Mouse (Mus musculus): ENCODE data around the gene Nhlrc1.

The Nhlrc1 gene

DNA sequence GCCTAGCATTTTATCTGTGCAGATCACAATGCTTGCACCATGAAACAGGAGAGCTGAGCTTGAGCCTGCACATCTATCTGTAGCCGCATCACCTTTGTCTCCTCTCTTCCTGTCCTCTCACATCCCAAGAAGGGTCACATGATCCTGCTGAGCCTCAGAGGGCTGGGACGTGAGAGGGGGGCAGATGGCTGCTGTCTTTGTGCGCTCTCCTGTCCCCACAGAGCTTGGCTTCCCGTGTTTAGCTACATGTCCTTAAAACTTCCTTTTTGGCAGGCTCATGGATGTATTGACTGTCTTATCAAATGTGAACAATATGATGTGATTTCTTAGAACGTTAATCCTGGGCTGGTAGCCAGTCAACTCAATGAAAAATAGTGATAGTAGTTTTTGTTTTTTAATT lies 15.2 kb downstream of the Nhlrc1 start:
- DNase-seq = no peak

GRCm38 (mm10) chr13:46997355-46997754 lies 17.3 kb downstream of the Nhlrc1 start:
- no peak for DNase-seq

- DNase-seq = no peak
Observed at GRCm38 (mm10) chr13:46993274-46993551, 21.4 kb downstream of the Nhlrc1 start.

GRCm38 (mm10) chr13:46992516-46993273 lies 22.0 kb downstream of the Nhlrc1 start:
- no peak for DNase-seq

DNA sequence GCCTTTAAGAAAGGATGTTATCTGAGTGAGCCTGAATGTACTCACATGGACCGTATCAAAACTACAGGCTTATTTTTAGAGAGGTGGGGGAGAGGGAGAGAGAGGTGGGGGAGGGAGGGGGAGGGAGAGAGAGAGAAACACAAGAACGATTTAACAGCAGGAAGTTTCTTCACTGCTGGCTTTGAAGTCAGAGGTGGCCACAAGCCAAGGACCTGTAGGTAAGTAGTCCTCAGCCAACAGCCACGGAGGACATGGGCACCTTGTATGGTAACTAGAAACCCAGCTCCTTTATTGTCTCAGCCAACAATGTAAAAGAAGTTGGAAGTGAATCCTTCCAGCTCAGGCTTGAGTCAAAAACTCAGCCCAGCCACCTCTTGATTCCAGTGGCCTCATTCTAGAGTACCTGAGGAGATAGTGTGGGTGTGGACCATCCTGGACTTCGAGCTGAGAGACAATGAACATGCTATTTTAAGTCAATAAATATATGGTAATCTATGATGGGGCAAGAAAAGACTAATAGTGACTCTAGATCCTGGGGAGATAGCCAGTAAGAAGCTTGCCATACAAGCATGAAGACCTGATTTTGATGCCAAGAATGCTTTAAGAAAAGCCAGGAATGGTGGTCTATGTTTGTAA lies 24.2 kb downstream of the Nhlrc1 start:
- no peak for DNase-seq

GRCm38 (mm10) chr13:46987941-46988340 lies 26.7 kb downstream of the Nhlrc1 start:
- DNase-seq = no peak

- no peak for DNase-seq
Observed at GRCm38 (mm10) chr13:46986208-46986607, 28.4 kb downstream of the Nhlrc1 start.

- no peak for DNase-seq
Observed at GRCm38 (mm10) chr13:46983878-46984277, 30.8 kb downstream of the Nhlrc1 start.

DNA sequence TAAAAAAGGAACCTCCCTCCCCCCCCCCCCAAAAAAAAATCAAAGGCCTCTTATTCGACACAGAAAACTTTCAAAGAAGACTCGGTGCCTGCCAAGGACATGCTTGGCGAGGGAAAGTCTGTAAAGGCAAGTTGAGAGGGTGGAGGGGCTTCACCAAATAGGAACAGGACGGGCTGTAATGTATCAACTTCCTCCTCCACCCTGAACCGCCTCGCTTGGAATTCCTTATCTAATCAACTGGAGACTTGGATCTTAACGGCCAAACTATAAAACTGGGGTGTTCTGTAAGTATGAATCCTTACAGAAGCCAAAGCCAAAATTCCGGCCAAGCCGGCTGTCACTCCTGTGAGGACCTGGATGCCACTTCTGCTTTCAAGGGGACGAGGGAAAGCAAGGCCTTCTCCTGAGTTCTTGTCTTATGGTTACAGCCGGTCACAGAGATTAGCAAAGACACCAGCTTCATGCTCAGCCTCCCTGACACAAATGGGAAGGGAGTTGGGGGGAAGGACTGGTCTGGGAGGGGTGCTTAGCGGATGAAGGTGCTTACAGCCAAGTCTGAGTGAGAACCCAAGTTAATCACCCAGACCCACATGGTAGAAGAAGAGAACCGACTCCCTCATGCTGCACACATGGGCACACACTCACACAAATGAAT lies 34.7 kb downstream of the Nhlrc1 start:
- DNase-seq = no peak

DNA sequence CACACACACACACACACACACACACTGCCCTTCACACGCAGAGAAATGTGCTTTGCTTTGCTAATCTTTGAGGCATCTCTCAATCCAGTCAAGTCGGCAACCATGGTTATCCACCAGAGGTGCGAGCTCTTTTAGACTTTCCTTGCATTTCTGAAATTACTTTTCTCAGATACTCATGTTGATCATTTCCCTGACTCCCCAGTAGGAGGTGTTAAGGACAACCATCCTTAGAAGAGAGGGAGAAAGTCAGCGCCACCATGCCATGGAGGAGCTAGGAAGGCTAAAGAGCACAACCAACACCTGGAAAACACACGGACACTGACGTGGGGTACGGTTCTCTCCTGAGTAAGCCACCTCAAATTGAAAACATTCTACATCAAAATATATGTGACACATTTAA lies 38.1 kb downstream of the Nhlrc1 start:
- DNase-seq = no peak

GRCm38 (mm10) chr13:46975930-46976329 lies 38.7 kb downstream of the Nhlrc1 start:
- no peak for DNase-seq

DNA sequence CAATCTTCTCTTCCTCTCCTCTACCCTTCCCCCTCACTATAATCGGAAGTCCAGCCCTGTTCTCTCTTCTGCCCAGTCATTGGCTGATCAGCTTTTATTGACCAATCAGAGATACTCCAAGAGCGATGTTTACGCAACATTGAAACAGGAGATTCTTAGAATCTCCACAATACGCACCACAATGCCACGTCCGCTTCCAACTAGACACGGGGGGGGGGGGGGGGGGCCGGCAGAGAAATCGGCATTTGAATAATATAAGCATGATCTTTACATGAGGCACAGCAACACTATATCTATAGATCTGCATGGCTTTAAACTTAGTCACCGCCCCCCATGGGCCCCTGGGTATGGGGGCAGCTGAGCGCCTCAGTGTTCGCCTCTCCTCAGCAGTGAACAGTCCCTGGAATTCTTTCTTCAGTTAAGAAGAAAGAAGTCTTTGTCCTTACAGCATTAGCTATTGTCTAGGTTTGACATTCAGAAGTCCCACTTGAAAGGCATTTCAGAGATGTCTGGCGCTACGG lies 39.6 kb downstream of the Nhlrc1 start:
- peak; percentile 74 for DNase-seq

DNA sequence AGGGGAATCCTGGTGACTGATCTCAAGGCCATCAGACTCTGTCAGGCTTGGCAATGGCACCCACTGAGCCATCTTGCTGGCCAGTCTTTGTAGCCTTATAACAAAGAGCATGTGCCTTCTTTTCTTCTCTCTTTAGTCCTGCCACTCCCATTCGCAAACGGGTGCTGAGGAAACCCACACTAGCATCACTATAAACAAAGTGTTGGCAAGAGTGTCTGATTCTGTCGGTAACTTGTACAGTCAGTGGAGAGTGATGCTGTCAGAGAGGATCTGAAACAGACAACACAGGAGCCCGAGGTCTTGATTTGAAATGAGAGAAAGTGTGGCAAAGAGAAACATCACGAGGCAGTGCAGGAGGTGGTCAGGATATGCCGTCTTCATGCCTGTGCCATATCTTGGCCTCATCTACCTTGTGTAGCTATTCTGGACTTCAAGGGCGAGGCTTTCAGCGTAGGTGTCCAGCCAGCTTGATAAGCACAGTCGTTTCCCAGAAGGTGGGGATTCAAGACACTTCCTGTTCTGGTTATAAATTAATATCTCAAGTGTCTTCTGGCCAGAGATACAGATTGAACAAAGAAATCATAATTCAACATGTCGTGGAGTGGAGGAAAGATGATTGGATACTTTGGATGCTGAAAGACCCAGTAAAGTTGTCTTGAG lies 44.2 kb downstream of the Nhlrc1 start:
- no peak for DNase-seq

DNA sequence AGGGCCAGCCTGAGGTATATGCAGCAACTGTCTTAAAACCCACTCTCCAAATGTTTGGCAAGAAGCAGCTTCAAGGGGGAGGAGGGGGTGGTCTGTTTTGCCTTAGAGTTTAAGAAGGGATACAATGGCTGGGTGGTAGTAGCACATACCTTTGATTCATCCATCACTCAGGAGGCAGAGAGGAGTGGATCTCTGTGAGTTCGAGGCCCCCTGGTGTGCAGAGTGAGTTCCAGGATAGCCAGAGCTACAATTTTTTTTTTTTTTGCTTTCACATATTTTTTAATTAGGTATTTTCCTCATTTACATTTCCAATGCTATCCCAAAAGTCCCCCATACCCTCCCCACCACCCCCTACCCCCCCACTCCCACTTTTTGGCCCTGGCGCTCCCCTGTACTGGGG lies 46.0 kb downstream of the Nhlrc1 start:
- DNase-seq = no peak

- DNase-seq = no peak
Observed at GRCm38 (mm10) chr13:46967308-46967707, 47.3 kb downstream of the Nhlrc1 start.

Measured in embryo, embryonic 11 days (tissue).